Mouse (Mus musculus): Measurements from ENCODE around the gene Prr5.

Gene Prr5

GRCm38 (mm10) chr15:84657384-84658064 is 11.9 kb upstream of the Prr5 start:
- in situ Hi-C loops (cut with MseI, MboI): no loop called here

GRCm38 (mm10) chr15:84658655-84659054 is 10.8 kb upstream of the Prr5 start:
- in situ Hi-C loops (cut with MseI, MboI): no loop called here

GRCm38 (mm10) chr15:84659856-84660255 is 9.6 kb upstream of the Prr5 start:
- in situ Hi-C loops (cut with MseI, MboI): no loop called here

- in situ Hi-C loops (cut with MseI, MboI): no loop called here
These were observed 8.1 kb upstream of the Prr5 start for GRCm38 (mm10) chr15:84661274-84661673.

GRCm38 (mm10) chr15:84662952-84663684 is 6.3 kb upstream of the Prr5 start:
- in situ Hi-C loops (cut with MseI, MboI): no loop called here

GRCm38 (mm10) chr15:84663685-84664060 is 5.7 kb upstream of the Prr5 start:
- in situ Hi-C loops (cut with MseI, MboI): no loop called here

- in situ Hi-C loops (cut with MseI, MboI): no loop called here
These were observed 4.6 kb upstream of the Prr5 start for GRCm38 (mm10) chr15:84664542-84665460.

- in situ Hi-C loops (cut with MseI, MboI): no loop called here
These were observed 3.8 kb upstream of the Prr5 start for GRCm38 (mm10) chr15:84665662-84666061.

- in situ Hi-C loops (cut with MseI, MboI): no loop called here
These were observed 3.4 kb upstream of the Prr5 start for GRCm38 (mm10) chr15:84666065-84666464.

GRCm38 (mm10) chr15:84667601-84668000 is 1.8 kb upstream of the Prr5 start:
- in situ Hi-C loops (cut with MseI, MboI): no loop called here

GRCm38 (mm10) chr15:84669771-84670656 is 594 bp downstream of the Prr5 start:
- in situ Hi-C loops (cut with MseI, MboI): no loop called here

GRCm38 (mm10) chr15:84670657-84671055 is 1.2 kb downstream of the Prr5 start:
- in situ Hi-C loops (cut with MseI, MboI): no loop called here

- in situ Hi-C loops (cut with MseI, MboI): no loop called here
These were observed 2.2 kb downstream of the Prr5 start for GRCm38 (mm10) chr15:84671401-84672307.

- in situ Hi-C loops (cut with MseI, MboI): no loop called here
These were observed 2.8 kb downstream of the Prr5 start for GRCm38 (mm10) chr15:84672308-84672615.

- in situ Hi-C loops (cut with MseI, MboI): no loop called here
These were observed 3.2 kb downstream of the Prr5 start for GRCm38 (mm10) chr15:84672616-84673015.

GRCm38 (mm10) chr15:84674329-84675067 is 5.1 kb downstream of the Prr5 start:
- in situ Hi-C loops (cut with MseI, MboI): no loop called here

- in situ Hi-C loops (cut with MseI, MboI): no loop called here
These were observed 5.9 kb downstream of the Prr5 start for GRCm38 (mm10) chr15:84675317-84675716.

- in situ Hi-C loops (cut with MseI, MboI): no loop called here
These were observed 8.5 kb downstream of the Prr5 start for GRCm38 (mm10) chr15:84677943-84678342.

GRCm38 (mm10) chr15:84679090-84679489 is 9.7 kb downstream of the Prr5 start:
- in situ Hi-C loops (cut with MseI, MboI): no loop called here

- in situ Hi-C loops (cut with MseI, MboI): no loop called here
These were observed 10.4 kb downstream of the Prr5 start for GRCm38 (mm10) chr15:84679794-84680193.
